Mouse (Mus musculus): ENCODE data around the gene Rai1. TPM values are rescaled to one million over a fixed set of nuclear protein-coding genes. Genes with fewer than 3 reads are reported as not detected.
A peak's percentile ranks its signal among the peaks of the same experiment; 100 is the strongest.

Rai1 gene
- polyA plus RNA-seq, 1 experiment from 2014 or later, result 31.0 TPM

DNA sequence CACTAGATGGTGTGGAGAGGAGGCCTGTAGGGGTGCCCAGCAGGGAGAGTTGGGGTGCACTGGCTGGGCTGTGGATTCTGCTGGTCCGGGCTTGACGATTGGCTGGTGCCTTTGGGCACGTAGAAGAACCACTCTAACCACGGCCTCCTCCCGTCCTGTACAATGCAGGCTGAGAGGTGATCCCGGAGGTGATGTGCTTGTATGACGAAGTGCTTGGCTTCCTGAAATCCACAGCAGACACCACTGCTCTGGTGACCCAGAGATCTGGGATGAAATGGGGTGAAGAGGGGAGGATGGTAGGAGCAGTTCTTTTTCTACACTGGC is 36.4 kb downstream of the Rai1 start:
- Histone ChIP-seq H3K36me3 (peaks cover 34% of the 10 kb centered on the region), H3K27ac (peak overlapping the region; percentile 98), H3K4me3 (peak overlapping the region; percentile 81), H3K9me3 (no peaks in the 10 kb centered on the region), H3K4me1 (replicated peaks) (peaks cover 58% of the 10 kb centered on the region), H3K27me3 (ENCODE audit: insufficient read depth, poor library complexity, severe bottlenecking) (no peaks in the 10 kb centered on the region)
- WGBS, result 6% methylated on average over 7 of the region's 7 CpGs
- no peak for DNase-seq (ENCODE audit: low spot score)

DNA sequence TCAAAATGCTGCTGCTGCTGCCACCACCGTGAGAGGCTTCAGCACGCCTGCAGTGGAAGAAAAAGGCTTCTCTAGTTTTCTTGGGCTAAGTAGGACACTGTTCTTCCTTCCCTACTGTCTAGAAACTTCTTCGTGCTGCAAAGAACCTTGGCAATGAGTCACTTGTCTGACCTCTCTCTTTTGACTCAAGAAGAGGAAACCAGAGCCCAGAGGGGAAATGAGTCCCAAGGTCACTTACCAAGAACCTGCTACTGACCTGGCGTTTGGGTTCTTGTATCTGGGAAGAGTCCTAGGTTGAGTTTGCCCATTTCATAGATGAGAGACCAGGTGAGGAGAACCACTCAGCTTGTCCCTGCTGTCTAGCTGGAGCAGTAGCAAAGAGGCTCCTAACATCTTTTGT is 38.3 kb downstream of the Rai1 start:
- no peaks in the 10 kb centered on the region for H3K9me3 ChIP-seq
- no peaks in the 10 kb centered on the region for H3K27me3 ChIP-seq (ENCODE audit: insufficient read depth, poor library complexity, severe bottlenecking)
- DNase-seq (ENCODE audit: low spot score), result no peak
- 83% methylated on average over 4 of the region's 4 CpGs for WGBS
- no peak overlapping the region for H3K27ac ChIP-seq
- H3K4me3 ChIP-seq, result no peak overlapping the region
- peaks cover 52% of the 10 kb centered on the region for H3K36me3 ChIP-seq
- peaks cover 54% of the 10 kb centered on the region for H3K4me1 ChIP-seq (replicated peaks)

DNA sequence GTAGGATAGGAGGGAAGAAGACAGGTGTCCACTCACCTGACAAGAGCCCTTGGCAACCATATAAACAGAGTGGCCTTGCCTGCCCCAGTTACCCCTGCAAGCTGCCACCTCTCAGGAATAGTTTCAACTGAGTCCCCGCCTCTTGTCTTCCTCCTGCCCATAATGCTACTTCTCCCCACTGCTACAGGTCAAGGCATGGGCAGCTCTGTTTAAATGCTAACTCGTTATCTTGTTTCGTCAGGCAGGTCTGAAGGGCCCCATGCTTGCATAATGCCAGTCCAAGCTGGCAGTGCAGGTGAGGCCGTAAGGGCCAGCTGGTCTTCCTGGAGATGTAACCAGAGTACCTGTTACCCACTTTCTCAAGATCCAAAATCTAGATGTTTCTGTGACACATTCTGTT is 41.4 kb downstream of the Rai1 start:
- H3K36me3 ChIP-seq, result peaks cover 83% of the 10 kb centered on the region
- no peaks in the 10 kb centered on the region for H3K27me3 ChIP-seq (ENCODE audit: insufficient read depth, poor library complexity, severe bottlenecking)
- no peak overlapping the region for H3K27ac ChIP-seq
- H3K4me3 ChIP-seq, result no peak overlapping the region
- H3K4me1 ChIP-seq (replicated peaks), result peaks cover 34% of the 10 kb centered on the region
- H3K9me3 ChIP-seq, result no peaks in the 10 kb centered on the region
- DNase-seq (ENCODE audit: low spot score), result no peak
- WGBS, result 94% methylated on average over 4 of the region's 4 CpGs

DNA sequence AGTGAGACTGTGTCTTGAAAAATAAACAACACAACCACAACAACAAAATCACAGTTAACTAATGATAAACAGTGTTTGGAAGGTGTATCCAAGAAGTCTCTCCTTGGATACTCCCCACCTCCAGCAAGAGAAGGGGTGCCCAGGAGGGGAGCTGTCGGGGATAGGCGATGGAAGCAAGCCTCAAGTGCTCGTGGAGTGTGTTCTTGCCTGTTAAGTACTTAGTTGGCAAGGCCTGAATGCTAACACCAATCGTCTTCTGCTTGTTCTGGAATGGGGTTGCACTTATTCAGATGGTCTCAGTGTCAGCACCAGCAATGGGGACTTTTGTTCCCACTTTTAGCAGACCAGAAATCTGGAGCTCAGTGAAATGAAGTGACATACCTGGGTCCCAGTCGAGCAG is 43.8 kb downstream of the Rai1 start:
- Histone ChIP-seq H3K27me3 (ENCODE audit: insufficient read depth, poor library complexity, severe bottlenecking) (no peaks in the 10 kb centered on the region), H3K4me3 (no peak overlapping the region), H3K4me1 (replicated peaks) (peaks cover 13% of the 10 kb centered on the region), H3K27ac (no peak overlapping the region), H3K9me3 (no peaks in the 10 kb centered on the region), H3K36me3 (peaks cover 97% of the 10 kb centered on the region)
- DNase-seq (ENCODE audit: low spot score), result no peak
- 92% methylated on average over 5 of the region's 5 CpGs for WGBS

DNA sequence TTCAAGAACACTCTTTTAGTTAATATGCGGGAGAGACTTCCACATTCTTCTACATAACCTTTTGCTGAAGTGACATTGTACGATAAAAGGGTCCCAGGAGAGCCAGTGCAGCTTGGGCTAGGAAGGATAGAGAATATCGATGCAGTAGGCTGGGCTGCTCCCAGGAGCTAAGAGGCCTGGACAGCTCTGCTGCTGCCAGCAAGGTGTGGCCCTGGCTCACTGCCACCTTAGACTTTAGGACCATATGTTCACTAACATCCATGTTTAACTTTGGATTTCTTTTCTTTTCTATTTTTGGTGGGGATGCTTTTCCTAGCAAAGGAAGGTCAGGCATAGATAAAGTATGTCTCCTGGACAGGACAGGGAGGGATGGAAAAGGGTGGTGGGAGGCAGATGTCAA is 44.3 kb downstream of the Rai1 start:
- H3K27me3 ChIP-seq (ENCODE audit: insufficient read depth, poor library complexity, severe bottlenecking), result no peaks in the 10 kb centered on the region
- H3K4me1 ChIP-seq (replicated peaks), result peaks cover 18% of the 10 kb centered on the region
- H3K36me3 ChIP-seq, result peaks cover 97% of the 10 kb centered on the region
- 81% methylated on average over 3 of the region's 3 CpGs for WGBS
- H3K9me3 ChIP-seq, result no peaks in the 10 kb centered on the region
- DNase-seq (ENCODE audit: low spot score), result no peak
- H3K27ac ChIP-seq, result no peak overlapping the region
- no peak overlapping the region for H3K4me3 ChIP-seq

DNA sequence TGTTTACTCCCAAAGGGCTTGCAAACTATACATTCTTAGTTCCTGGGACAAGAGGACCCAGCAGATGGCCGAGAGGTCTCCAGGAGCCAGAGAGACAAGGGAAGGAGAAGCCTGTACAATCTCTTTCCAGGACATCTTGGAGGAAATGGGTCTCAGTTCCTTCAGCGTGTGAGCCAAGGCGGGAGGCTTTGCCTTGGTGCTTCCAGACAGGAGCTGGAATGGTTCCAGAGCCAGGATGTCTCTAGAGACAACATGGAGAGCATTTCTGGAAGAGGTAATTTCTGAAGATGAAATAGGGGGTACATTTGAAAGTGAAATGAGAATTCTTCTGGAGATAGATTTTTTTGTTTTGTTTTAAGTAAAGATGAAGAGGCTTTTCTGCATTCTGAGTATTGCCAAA is 45.9 kb downstream of the Rai1 start:
- peaks cover 24% of the 10 kb centered on the region for H3K4me1 ChIP-seq (replicated peaks)
- no peaks in the 10 kb centered on the region for H3K9me3 ChIP-seq
- H3K27me3 ChIP-seq (ENCODE audit: insufficient read depth, poor library complexity, severe bottlenecking), result no peaks in the 10 kb centered on the region
- no peak for DNase-seq (ENCODE audit: low spot score)
- H3K27ac ChIP-seq, result no peak overlapping the region
- no peak overlapping the region for H3K4me3 ChIP-seq
- peaks cover 97% of the 10 kb centered on the region for H3K36me3 ChIP-seq
- 93% methylated on average over 3 of the region's 3 CpGs for WGBS

DNA sequence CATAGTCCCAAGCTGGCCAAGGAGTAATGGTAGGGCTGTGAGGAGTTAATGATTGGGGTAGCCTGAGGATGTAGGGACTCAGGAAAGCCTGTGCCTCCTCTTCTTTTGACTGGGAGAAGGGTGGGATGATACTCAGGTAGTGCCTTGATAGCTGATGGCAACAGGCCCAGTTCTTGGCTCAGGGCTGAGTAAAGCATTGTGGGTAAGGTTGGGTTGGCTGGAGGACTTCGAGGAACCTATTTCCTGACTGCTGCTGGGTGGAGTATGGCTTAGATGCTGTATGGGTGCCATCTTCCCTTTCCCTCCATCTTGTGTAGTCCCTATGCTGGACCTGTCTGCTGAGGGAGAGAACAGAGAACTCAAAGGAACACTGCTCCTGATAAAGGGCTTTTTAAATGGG is 47.5 kb downstream of the Rai1 start:
- Histone ChIP-seq H3K4me1 (replicated peaks) (peaks cover 26% of the 10 kb centered on the region), H3K27ac (no peak overlapping the region), H3K27me3 (ENCODE audit: insufficient read depth, poor library complexity, severe bottlenecking) (no peaks in the 10 kb centered on the region), H3K4me3 (no peak overlapping the region), H3K36me3 (peaks cover 95% of the 10 kb centered on the region), H3K9me3 (no peaks in the 10 kb centered on the region)
- WGBS, result 92% methylated on average over 1 of the region's 1 CpGs
- DNase-seq (ENCODE audit: low spot score), result no peak

DNA sequence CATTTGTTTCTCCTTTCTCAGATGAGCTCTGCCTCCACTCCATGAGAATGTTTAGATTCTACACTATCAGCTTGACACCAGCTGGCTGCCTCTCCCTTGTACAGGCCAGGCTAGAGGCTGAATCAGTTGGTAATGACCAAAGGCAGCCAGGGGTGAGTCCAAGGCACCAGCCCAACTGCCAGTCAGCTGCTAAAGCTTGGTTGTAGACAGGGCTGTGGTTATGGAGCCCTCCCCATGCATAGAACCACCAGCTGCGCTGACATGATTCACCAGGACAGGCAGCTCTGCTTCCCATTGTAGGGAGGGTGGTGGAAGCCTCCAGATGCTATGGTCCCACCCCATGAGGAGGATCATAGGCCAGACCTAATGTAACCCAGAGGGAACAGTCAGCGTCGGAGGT is 49.1 kb downstream of the Rai1 start:
- Histone ChIP-seq H3K36me3 (peaks cover 96% of the 10 kb centered on the region), H3K27ac (no peak overlapping the region), H3K9me3 (no peaks in the 10 kb centered on the region), H3K27me3 (ENCODE audit: insufficient read depth, poor library complexity, severe bottlenecking) (no peaks in the 10 kb centered on the region), H3K4me1 (replicated peaks) (peaks cover 26% of the 10 kb centered on the region), H3K4me3 (no peak overlapping the region)
- DNase-seq (ENCODE audit: low spot score), result no peak
- 97% methylated on average over 3 of the region's 3 CpGs for WGBS

DNA sequence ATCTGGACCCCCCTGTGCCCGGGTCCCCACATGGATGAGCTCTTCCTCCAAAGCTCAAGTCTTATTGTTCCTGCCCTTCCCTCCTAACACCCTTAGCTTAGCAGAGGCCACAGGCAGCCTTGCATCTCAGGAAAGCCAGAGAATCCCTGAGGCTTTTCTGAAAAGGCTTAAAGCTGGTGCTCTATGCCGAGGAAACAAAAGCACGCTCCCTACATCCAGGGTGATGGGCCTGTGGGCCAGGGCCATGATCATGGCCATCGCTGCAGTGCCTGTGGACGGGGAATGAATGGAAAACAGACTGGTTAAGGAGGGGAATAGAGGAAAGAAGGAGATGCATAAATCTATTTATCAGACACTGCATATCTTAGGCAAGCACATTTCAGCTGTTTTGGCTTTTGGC is 50.9 kb downstream of the Rai1 start:
- no peaks in the 10 kb centered on the region for H3K9me3 ChIP-seq
- 71% methylated on average over 5 of the region's 5 CpGs for WGBS
- DNase-seq (ENCODE audit: low spot score), result no peak
- peaks cover 22% of the 10 kb centered on the region for H3K4me1 ChIP-seq (replicated peaks)
- no peaks in the 10 kb centered on the region for H3K27me3 ChIP-seq (ENCODE audit: insufficient read depth, poor library complexity, severe bottlenecking)
- H3K27ac ChIP-seq, result peak overlapping the region; percentile 40; the same call in 1 of the 2 replicates
- H3K36me3 ChIP-seq, result peaks cover 95% of the 10 kb centered on the region
- no peak overlapping the region for H3K4me3 ChIP-seq

DNA sequence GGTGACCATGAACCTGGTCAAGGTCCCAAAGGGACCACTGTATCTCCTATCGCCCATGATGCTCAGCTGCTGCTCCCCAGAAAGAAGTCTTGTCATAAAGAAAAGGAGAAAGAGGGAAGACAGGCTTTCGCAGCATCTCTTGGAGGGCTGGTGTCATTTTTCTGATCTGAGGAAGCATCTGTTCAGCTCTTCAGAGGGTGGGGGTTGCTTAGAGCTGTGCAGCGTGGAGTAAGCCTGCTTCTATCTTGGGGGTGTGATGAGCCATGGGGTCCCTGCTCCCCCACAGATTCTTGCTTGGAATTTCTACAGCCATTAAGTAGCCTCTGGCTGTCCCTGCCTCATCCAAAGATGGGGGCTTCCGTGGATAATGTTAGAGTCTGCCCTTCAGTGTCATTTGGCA is 53.5 kb downstream of the Rai1 start:
- H3K27me3 ChIP-seq (ENCODE audit: insufficient read depth, poor library complexity, severe bottlenecking), result no peaks in the 10 kb centered on the region
- H3K4me1 ChIP-seq (replicated peaks), result peaks cover 46% of the 10 kb centered on the region
- no peaks in the 10 kb centered on the region for H3K9me3 ChIP-seq
- H3K27ac ChIP-seq, result no peak overlapping the region
- no peak for DNase-seq (ENCODE audit: low spot score)
- H3K4me3 ChIP-seq, result no peak overlapping the region
- H3K36me3 ChIP-seq, result peaks cover 92% of the 10 kb centered on the region
- 89% methylated on average over 4 of the region's 4 CpGs for WGBS

DNA sequence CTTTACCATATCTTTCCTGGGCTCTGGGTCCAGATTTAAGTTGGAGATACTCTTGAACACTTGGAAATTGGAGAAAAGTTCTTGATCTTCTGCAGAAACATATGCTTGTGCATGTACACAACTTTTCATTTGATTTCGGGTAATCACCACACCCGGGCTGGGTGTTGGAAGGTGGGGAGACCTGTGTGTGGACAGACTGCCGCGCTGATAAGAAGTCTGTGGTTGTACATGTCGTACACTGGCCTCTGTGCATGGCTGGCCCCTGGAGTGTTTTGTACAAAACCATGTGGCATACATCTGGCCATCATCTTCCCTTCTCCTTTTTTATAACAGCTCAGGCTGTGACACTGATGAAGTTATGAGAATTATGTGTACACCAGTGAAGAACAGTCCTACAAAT is 55.1 kb downstream of the Rai1 start:
- no peak overlapping the region for H3K27ac ChIP-seq
- peaks cover 75% of the 10 kb centered on the region for H3K36me3 ChIP-seq
- H3K4me3 ChIP-seq, result no peak overlapping the region
- peaks cover 51% of the 10 kb centered on the region for H3K4me1 ChIP-seq (replicated peaks)
- H3K9me3 ChIP-seq, result no peaks in the 10 kb centered on the region
- DNase-seq (ENCODE audit: low spot score), result no peak
- WGBS, result 91% methylated on average over 5 of the region's 5 CpGs
- H3K27me3 ChIP-seq (ENCODE audit: insufficient read depth, poor library complexity, severe bottlenecking), result no peaks in the 10 kb centered on the region

DNA sequence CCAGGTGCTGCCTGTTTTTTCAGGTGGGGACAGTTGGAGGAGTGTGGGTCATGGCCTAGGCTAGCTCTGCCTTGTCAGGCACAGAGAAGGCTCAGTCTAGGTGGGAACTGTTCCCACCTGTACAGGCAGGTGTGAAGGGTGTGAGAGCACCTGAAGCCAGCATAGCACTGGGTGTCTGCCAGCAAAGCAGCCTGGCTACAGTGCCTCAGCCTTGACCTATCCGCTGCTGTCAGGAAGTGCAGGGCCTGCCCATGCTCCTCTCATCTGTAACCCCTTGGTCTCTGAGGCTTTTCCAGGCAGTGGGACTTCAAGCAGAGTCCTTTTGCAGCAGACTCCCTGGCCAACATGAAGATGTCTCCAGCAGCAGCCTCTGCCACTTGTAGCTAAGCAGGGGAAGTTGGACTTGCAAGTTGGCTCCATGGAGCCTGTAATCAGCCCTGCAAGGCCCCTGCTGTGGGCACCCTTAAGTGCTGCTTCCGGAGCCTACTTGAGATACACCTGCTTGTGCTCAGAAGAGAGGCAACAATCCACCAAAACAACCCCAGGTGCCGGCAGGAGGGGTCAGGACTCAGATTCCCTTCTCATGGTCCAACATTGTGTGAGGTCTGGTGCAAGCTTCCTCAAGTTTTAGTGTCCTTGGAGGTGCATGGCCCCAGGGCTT is 55.8 kb downstream of the Rai1 start:
- 75% methylated on average over 3 of the region's 3 CpGs for WGBS
- Histone ChIP-seq H3K27ac (no peak overlapping the region), H3K9me3 (no peaks in the 10 kb centered on the region), H3K27me3 (ENCODE audit: insufficient read depth, poor library complexity, severe bottlenecking) (no peaks in the 10 kb centered on the region), H3K4me3 (no peak overlapping the region), H3K4me1 (replicated peaks) (peaks cover 51% of the 10 kb centered on the region), H3K36me3 (peaks cover 69% of the 10 kb centered on the region)
- DNase-seq (ENCODE audit: low spot score), result no peak

DNA sequence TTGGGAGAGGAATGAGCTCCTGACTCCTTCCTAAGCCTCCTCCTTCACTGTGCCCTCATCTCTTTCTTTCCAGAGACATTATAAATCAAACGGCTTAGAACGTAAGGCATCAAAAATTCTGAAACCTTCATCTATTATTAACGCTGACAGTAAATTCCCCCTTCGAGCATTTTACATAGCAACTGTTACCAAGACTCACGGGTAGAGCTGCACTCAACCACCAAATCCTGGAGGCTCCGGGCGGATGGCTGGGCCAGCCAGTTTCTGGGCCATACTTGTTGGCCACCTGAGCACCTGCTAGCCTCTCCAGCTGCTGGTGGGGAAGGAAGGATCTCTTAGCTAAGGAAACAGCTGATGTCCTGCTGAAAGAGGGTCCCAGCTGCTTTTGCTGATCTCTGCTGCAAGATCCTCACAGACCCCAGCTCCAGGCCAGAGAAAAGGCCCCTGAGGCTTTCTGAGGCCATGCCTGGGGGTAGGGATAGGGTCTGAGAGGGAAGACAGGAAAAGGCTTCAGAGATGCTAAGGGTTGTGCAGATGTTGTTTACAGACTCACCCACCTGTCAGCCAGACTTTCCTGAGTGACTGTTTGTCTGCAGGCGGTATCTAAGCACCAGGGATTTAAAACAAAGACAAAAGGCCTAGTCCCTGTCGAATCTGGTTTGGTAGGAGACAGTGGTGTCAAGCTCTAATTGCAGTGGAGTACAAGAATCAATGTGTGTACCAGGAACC is 56.5 kb downstream of the Rai1 start:
- Histone ChIP-seq H3K27ac (peak overlapping the region; percentile 35; the same call in 1 of the 2 replicates), H3K36me3 (peaks cover 65% of the 10 kb centered on the region), H3K4me1 (replicated peaks) (peaks cover 55% of the 10 kb centered on the region), H3K4me3 (no peak overlapping the region), H3K27me3 (ENCODE audit: insufficient read depth, poor library complexity, severe bottlenecking) (no peaks in the 10 kb centered on the region), H3K9me3 (no peaks in the 10 kb centered on the region)
- 72% methylated on average over 9 of the region's 9 CpGs for WGBS
- DNase-seq (ENCODE audit: low spot score), result no peak
